Mouse (Mus musculus) megakaryocyte, embryonic 14.5 days (primary cell): ENCODE results near the gene Spdef. TPM values are rescaled to one million over a fixed set of nuclear protein-coding genes. Genes with fewer than 3 reads are reported as not detected.
A peak's percentile ranks its signal among the peaks of the same experiment; 100 is the strongest.

Experiments used
- H3K27me3 ChIP-seq: replicated peaks from 2 replicates; pipeline ENCODE3; 2012; ENCODE audit warnings: inconsistent platforms
- H3K36me3 ChIP-seq: replicated peaks from 2 replicates; pipeline ENCODE3; 2012; ENCODE audit warnings: low read length, inconsistent platforms, mixed read lengths
- H3K4me1 ChIP-seq: 2 replicates; pipeline ENCODE4 v1.6.1; 2012; ENCODE audit warnings: inconsistent platforms
- H3K4me3 ChIP-seq: replicated peaks from 2 replicates; pipeline ENCODE3; 2012; ENCODE audit warnings: moderate library complexity, mild to moderate bottlenecking, inconsistent platforms
- H3K9me3 ChIP-seq: 2 replicates; pipeline ENCODE4 v1.6.1; 2012; ENCODE audit warnings: inconsistent platforms
- FLI1 ChIP-seq: IDR thresholded peaks from 2 replicates; pipeline ENCODE4 v1.6.1; 2012; ENCODE audit warnings: low read length, inconsistent platforms, mixed read lengths
- GATA1 ChIP-seq: IDR thresholded peaks from 3 replicates; pipeline ENCODE4 v1.6.1; 2012; ENCODE audit warnings: mixed read lengths, low read length, inconsistent platforms, borderline replicate concordance
- polyA plus RNA-seq: library from polyadenylated mRNA; stranded (reverse); fragments of >175 nt; gene quantifications from 2 replicates; pipeline ENCODE4 v1.2.3, GENCODE M21; 2012; ENCODE audit warnings: low replicate concordance; ENCODE audit not compliant: insufficient read depth

Spdef gene
- polyA plus RNA-seq, 1 experiment = 1.4 TPM

- no peak for TF ChIP-seq GATA1
- TF ChIP-seq FLI1 = no peak
Measured at GRCm38 (mm10) chr17:27726527-27726926, 2.2 kb downstream of the Spdef start.

GRCm38 (mm10) chr17:27725412-27725811 lies 3.3 kb downstream of the Spdef start:
- Histone ChIP-seq H3K4me1 (peaks cover 13% of the 10 kb centered on the region), H3K36me3 (no peaks in the 10 kb centered on the region), H3K9me3 (peaks cover 3% of the 10 kb centered on the region; the same call in 1 of the 2 replicates), H3K4me3 (no peak overlapping the region), H3K27me3 (peaks cover 84% of the 10 kb centered on the region)
- TF ChIP-seq GATA1 (no peak), FLI1 (no peak)

More at GRCm38 (mm10) chr17:27726527-27726926, 2.2 kb downstream of the Spdef start:
- Histone ChIP-seq H3K36me3 (no peaks in the 10 kb centered on the region), H3K4me1 (peaks cover 13% of the 10 kb centered on the region), H3K27me3 (peaks cover 83% of the 10 kb centered on the region), H3K4me3 (no peak overlapping the region), H3K9me3 (peaks cover 3% of the 10 kb centered on the region; the same call in 1 of the 2 replicates)

- H3K4me1 ChIP-seq = peaks cover 13% of the 10 kb centered on the region
- H3K36me3 ChIP-seq = no peaks in the 10 kb centered on the region
- H3K9me3 ChIP-seq = peaks cover 3% of the 10 kb centered on the region; the same call in 1 of the 2 replicates
- TF ChIP-seq GATA1 (no peak), FLI1 (no peak)
- peaks cover 84% of the 10 kb centered on the region for H3K27me3 ChIP-seq
- H3K4me3 ChIP-seq = no peak overlapping the region
Measured at GRCm38 (mm10) chr17:27725011-27725410, 3.7 kb downstream of the Spdef start.

- TF ChIP-seq GATA1 (no peak), FLI1 (no peak)
- H3K4me1 ChIP-seq = peaks cover 13% of the 10 kb centered on the region
- no peaks in the 10 kb centered on the region for H3K36me3 ChIP-seq
- peaks cover 86% of the 10 kb centered on the region for H3K27me3 ChIP-seq
- H3K4me3 ChIP-seq = no peak overlapping the region
- no peaks in the 10 kb centered on the region for H3K9me3 ChIP-seq
Measured at GRCm38 (mm10) chr17:27724327-27724726, 4.4 kb downstream of the Spdef start.

GRCm38 (mm10) chr17:27721125-27721664 lies 7.6 kb downstream of the Spdef start:
- Histone ChIP-seq H3K4me3 (no peak overlapping the region), H3K27me3 (peaks cover 93% of the 10 kb centered on the region), H3K4me1 (peaks cover 26% of the 10 kb centered on the region), H3K36me3 (no peaks in the 10 kb centered on the region), H3K9me3 (no peaks in the 10 kb centered on the region)
- TF ChIP-seq GATA1 = no peak
- TF ChIP-seq FLI1 = no peak

- H3K27me3 ChIP-seq = peaks cover 87% of the 10 kb centered on the region
- no peaks in the 10 kb centered on the region for H3K9me3 ChIP-seq
- no peaks in the 10 kb centered on the region for H3K36me3 ChIP-seq
- peaks cover 19% of the 10 kb centered on the region for H3K4me1 ChIP-seq
- TF ChIP-seq FLI1 = no peak
- no peak for TF ChIP-seq GATA1
- no peak overlapping the region for H3K4me3 ChIP-seq
Measured at GRCm38 (mm10) chr17:27720326-27720725, 8.4 kb downstream of the Spdef start.

GRCm38 (mm10) chr17:27719663-27720062 lies 9.1 kb downstream of the Spdef start:
- Histone ChIP-seq H3K27me3 (peaks cover 83% of the 10 kb centered on the region), H3K36me3 (no peaks in the 10 kb centered on the region), H3K4me1 (peaks cover 13% of the 10 kb centered on the region), H3K4me3 (no peak overlapping the region), H3K9me3 (no peaks in the 10 kb centered on the region)
- TF ChIP-seq FLI1 = no peak
- TF ChIP-seq GATA1 = no peak

- no peaks in the 10 kb centered on the region for H3K9me3 ChIP-seq
- TF ChIP-seq FLI1 = no peak
- TF ChIP-seq GATA1 = no peak
- peaks cover 83% of the 10 kb centered on the region for H3K27me3 ChIP-seq
- peaks cover 13% of the 10 kb centered on the region for H3K4me1 ChIP-seq
- H3K36me3 ChIP-seq = no peaks in the 10 kb centered on the region
- no peak overlapping the region for H3K4me3 ChIP-seq
Measured at GRCm38 (mm10) chr17:27718250-27718649, 10.5 kb downstream of the Spdef start.

- H3K9me3 ChIP-seq = no peaks in the 10 kb centered on the region
- H3K27me3 ChIP-seq = peaks cover 82% of the 10 kb centered on the region
- peaks cover 13% of the 10 kb centered on the region for H3K4me1 ChIP-seq
- H3K36me3 ChIP-seq = no peaks in the 10 kb centered on the region
- H3K4me3 ChIP-seq = peak overlapping the region; percentile 69
- no peak for TF ChIP-seq GATA1
- no peak for TF ChIP-seq FLI1
Measured at GRCm38 (mm10) chr17:27716804-27717203, 12.0 kb downstream of the Spdef start.

- peaks cover 18% of the 10 kb centered on the region for H3K4me1 ChIP-seq
- TF ChIP-seq FLI1 = no peak
- no peak for TF ChIP-seq GATA1
- H3K36me3 ChIP-seq = no peaks in the 10 kb centered on the region
- H3K27me3 ChIP-seq = peaks cover 71% of the 10 kb centered on the region
- H3K9me3 ChIP-seq = no peaks in the 10 kb centered on the region
- H3K4me3 ChIP-seq = no peak overlapping the region
Measured at GRCm38 (mm10) chr17:27712832-27713231, 15.9 kb downstream of the Spdef start.
